Mouse (Mus musculus) retina, adult 2 months (tissue): ENCODE results near the gene Lamc1.
"Not testable (repeated sequence)": the region's sequence is repeated elsewhere in the genome, so short reads cannot be mapped to it uniquely, and the experiment has no call there.

Experiments
- DNase-seq: peaks from one replicate; pipeline ENCODE4 v3.0.0-alpha.2; 2012; ENCODE audit warnings: low read depth, low spot score

Lamc1 gene

DNA sequence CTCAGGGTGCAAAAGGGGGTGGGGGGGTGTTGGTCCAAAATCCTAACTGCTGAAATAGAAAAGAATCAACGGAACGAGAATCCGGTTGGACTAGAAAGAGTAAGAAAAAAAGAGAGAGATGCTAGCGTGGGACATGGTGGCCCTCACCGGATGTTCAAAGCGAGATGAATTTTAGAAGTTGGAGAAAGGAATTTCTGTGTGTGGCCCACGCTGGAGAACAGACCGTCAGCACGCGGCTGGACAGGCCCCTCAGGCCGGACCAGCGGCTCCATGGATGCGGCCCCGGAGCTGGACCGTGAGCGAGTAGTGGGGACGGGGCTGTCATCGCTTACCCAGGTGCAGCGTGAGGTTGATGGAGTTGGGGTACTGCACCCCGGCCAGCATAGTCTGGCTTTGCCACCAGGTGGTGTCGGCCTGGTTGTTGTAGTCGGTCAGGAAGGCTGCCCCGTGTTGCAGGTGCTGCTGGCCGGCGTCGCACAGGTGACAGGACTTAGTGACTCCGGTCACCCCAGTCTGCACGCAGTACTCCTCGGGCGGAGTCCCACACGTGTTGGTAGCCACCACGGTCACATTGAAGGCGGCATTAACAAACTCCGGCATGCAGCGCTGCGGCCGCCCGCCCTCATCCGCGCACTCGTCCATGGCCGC, 666 bp downstream of the Lamc1 start:
- no peak for DNase-seq

- DNase-seq: no peak
These were observed 1.4 kb downstream of the Lamc1 start for GRCm38 (mm10) chr1:153331206-153331605.

DNA sequence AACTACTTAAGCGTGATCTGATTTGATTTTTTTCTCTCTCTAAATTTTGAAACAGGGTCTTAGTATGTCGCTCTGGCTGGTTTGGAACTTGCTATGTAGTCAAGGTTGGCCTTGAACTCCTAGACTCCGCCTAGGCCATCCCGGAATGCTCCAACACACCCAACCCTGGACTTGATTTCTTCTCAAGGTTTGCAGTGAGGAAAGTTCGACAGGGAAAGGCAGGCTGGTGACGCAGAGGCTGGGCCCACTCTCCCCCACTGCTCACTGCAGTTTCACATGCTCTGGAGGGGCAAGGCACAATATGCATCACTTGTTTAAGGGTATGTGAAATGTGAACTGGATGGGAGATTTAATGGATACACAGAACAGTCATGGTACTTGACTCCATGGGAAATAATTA, 3.3 kb downstream of the Lamc1 start:
- no peak for DNase-seq

- no peak for DNase-seq
These were observed 5.5 kb downstream of the Lamc1 start for GRCm38 (mm10) chr1:153327063-153327462.

GRCm38 (mm10) chr1:153326226-153326625, 6.4 kb downstream of the Lamc1 start:
- DNase-seq: no peak

DNA sequence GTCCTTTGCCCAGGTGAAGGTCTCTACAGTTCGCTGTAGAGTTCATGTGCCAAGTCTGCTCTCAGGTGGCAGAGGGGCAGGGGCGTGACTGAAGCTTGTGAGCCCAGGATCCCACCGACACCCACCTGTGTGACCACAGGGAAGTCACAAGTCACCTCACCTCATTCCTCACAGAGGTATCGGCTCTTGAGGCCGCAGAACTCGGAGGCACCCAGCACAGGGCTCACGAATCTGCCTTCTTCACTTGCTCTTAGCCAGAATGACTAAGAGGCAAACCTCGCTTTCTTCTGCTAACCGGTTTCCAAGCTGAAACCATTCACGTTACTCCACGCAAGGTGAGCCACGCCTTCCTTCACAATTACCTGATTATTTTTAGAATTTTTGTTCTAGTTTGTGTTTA, 11.2 kb downstream of the Lamc1 start:
- no peak for DNase-seq

- DNase-seq: no peak
These were observed 11.9 kb downstream of the Lamc1 start for GRCm38 (mm10) chr1:153320554-153321147.

- no peak for DNase-seq
These were observed 12.5 kb downstream of the Lamc1 start for GRCm38 (mm10) chr1:153320121-153320520.

GRCm38 (mm10) chr1:153318741-153319140, 13.8 kb downstream of the Lamc1 start:
- DNase-seq: no peak

DNA sequence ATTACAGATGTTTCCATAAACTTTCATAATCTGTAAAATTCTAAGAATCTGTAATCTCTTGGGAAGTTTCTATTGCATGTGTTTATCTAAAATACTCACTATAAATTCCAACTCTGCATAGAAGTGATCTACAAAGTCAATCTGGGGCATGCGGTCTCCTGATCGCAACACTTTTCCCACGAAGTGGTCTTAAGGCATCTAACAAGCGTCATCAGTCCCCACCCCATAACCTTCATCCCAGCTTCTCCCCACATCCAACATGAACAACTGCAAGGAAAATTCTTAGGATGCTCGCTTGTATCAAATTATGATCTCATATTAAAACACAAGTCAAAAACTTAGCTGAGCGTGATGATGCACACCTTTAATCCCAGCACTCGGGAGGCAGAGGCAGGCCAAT, 14.3 kb downstream of the Lamc1 start:
- DNase-seq: no peak

GRCm38 (mm10) chr1:153317486-153318260, 14.9 kb downstream of the Lamc1 start:
- DNase-seq: no peak

GRCm38 (mm10) chr1:153316956-153317355, 15.6 kb downstream of the Lamc1 start:
- no peak for DNase-seq

- no peak for DNase-seq
These were observed 16.3 kb downstream of the Lamc1 start for GRCm38 (mm10) chr1:153316286-153316685.

GRCm38 (mm10) chr1:153315121-153315520, 17.5 kb downstream of the Lamc1 start:
- DNase-seq: no peak

GRCm38 (mm10) chr1:153312992-153313391, 19.6 kb downstream of the Lamc1 start:
- DNase-seq: no peak

- no peak for DNase-seq
These were observed 22.4 kb downstream of the Lamc1 start for GRCm38 (mm10) chr1:153310190-153310589.

DNA sequence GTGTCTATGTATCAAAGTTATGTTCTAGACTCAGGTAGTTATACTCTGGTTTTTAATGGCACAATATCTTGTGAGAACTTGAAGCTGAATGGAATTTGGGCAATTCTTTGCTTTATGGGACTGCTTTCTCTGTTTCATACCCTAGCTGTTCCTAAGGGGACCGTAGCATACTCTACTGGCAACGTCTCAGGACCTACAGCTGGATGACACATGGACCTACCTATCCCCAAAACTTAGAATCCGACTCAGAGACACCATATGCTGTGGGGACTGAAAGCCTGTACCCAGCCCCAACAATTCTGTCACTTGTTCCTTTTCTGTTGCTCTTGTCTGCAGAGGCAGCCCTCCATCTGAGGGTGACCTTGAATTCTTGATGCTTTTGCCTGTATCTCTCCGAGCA, 23.3 kb downstream of the Lamc1 start:
- no peak for DNase-seq

DNA sequence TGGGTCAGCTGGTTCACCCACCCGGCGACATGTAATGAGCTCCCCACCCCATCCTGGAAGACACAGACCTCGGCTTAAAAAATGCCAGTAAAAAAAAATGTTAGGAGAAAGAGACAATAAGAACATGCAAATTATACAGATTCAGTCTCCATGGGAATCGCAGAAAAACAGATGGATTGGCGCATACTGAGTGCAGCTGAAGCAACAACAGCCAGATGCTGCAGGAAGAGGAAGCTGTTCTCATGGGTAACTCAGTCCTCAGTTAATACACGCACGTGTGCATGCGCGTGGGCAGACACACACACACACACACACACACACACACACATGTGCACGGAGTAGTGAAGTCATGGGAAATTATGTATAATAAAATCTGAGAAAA, 23.7 kb downstream of the Lamc1 start:
- no peak for DNase-seq

DNA sequence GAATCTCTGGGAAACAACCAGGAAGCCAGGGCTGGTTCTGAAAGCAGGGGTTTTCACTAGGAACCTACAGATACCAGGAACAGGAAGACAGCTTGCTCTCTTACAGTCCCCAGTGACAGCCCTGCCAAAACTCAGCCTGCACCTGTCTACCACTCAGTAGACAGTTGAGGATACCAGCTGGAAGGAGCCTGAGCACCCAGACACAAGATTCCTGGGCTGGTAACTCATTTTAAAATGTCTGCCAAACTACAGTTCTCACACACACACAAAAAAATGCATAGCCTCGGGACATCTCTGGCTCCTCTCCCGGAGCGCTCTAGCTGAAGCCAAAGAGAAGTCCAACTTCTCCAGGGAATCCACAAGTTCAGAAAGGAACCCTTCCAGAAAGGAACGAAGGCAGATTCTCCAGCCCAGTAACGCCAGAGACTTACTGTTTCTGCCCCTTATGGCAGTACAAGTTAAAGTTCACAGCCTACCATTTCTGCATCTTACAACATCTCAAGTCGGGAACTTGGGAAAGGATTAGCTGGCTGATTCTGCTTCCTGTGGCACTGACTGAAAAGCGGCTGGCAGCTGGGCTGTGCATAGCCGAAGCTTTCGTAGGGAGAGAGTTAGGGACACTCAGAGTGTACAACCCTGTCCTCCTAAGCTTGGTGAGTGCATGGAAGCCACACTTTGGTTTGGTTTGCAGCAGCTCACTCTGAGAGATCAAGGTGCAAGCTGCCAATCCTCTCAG, 24.2 kb downstream of the Lamc1 start:
- no peak for DNase-seq

GRCm38 (mm10) chr1:153307509-153308178, 24.9 kb downstream of the Lamc1 start:
- DNase-seq: no peak

- DNase-seq: not testable (repeated sequence)
These were observed 26.9 kb downstream of the Lamc1 start for GRCm38 (mm10) chr1:153305728-153306127.

- DNase-seq: not testable (repeated sequence)
These were observed 27.3 kb downstream of the Lamc1 start for GRCm38 (mm10) chr1:153305249-153305648.
